Mouse (Mus musculus) brain, adult 2 months (tissue): ENCODE measurements at regions not wholly inside any gene's neighbourhood (a gene's known extent, or its start where the extent isn't known, plus 50 kb on each side); places are given as distances from the start of the nearest gene placed in this dataset.

Experiments
- DNase-seq: peaks from one replicate; pipeline ENCODE4 v3.0.0; 2011; ENCODE audit warnings: low read depth, low spot score

GRCm38 (mm10) chr8:36036271-36036670 lies 270.7 kb downstream of the Gm19410 start:
- DNase-seq, result no peak

- DNase-seq, result no peak
Measured at GRCm38 (mm10) chr8:36041222-36041864, 275.8 kb downstream of the Gm19410 start.

- DNase-seq, result no peak
Measured at GRCm38 (mm10) chr8:36042594-36042993, 277.0 kb downstream of the Gm19410 start.
